Mouse (Mus musculus): ENCODE measurements at regions not wholly inside any gene's neighbourhood (a gene's known extent, or its start where the extent isn't known, plus 50 kb on each side); places are given as distances from the start of the nearest gene placed in this dataset.

GRCm38 (mm10) chr14:45056291-45056690 lies 68.3 kb downstream of the Ptger2 start:
- DNase-seq (ENCODE audit: low spot score) = no peak

GRCm38 (mm10) chr14:45061681-45062080 lies 73.7 kb downstream of the Ptger2 start:
- DNase-seq (ENCODE audit: low spot score) = no peak

GRCm38 (mm10) chr14:45064498-45064897 lies 76.5 kb downstream of the Ptger2 start:
- no peak for DNase-seq (ENCODE audit: low spot score)

- no peak for DNase-seq (ENCODE audit: low spot score)
Observed at GRCm38 (mm10) chr14:45069598-45070212, 81.7 kb downstream of the Ptger2 start.

GRCm38 (mm10) chr14:45074902-45075488 lies 87.0 kb downstream of the Ptger2 start:
- DNase-seq (ENCODE audit: low spot score) = peak; percentile 42

- DNase-seq (ENCODE audit: low spot score) = no peak
Observed at GRCm38 (mm10) chr14:45077216-45077615, 89.2 kb downstream of the Ptger2 start.

GRCm38 (mm10) chr14:45079793-45080192 lies 91.8 kb downstream of the Ptger2 start:
- DNase-seq (ENCODE audit: low spot score) = no peak

- DNase-seq (ENCODE audit: low spot score) = peak; percentile 56
Observed at GRCm38 (mm10) chr14:45080231-45080630, 92.2 kb downstream of the Ptger2 start.

- DNase-seq (ENCODE audit: low spot score) = no peak
Observed at GRCm38 (mm10) chr14:45083058-45083457, 95.1 kb downstream of the Ptger2 start.
